8 mouse cellular contexts compared by ENCODE assay signal in the genomic region with DNA sequence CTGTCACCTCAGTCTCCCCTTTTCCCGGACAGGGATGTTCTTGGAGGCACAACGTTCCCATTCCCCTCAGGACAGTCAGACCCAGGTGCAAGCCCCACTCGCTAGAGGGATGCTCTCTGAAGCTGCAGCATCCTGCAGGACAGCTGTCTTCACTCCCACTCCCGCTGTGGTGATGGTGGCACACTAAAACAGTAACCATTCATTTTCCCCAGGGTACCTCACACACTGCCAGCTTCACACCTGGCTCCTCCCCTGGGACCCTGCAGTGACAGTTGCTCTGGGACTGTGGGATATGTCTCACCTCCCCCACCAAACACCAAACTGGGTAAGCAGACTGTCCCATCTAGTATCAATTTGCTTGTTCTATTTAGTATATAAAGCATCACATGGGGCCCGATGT. TPM values are rescaled to one million over a fixed set of nuclear protein-coding genes. Genes with fewer than 3 reads are reported as not detected.
DNase-seq lines count a peak whose midpoint lies in the region; ATAC-seq lines count a peak whose summit lies in the region.
"Had no signal": no experiment of that assay in that cellular context is flagged by ENCODE, and none has a peak within 500 bp of the region (broad histone marks: within the 10 kb centered on the region; RNA-seq: fewer than 3 reads in every experiment).

No protein-coding gene starts in this region.

- intact Hi-C loops in left cerebral cortex, postnatal 25 days (cut with DNase I) = loop anchor here (2.0 to 10.0 kb wide), 2 partner anchors 51 to 283 kb away; a partner anchor contains a TSS

- H3K4me2 ChIP-seq in limb, embryonic 13.5 days (replicated peaks) = peak overlapping the region; percentile 85
- peak overlapping the region; percentile 90 for H3K4me2 ChIP-seq in stomach, embryonic 16.5 days (ENCODE audit: low read depth, low read length)

- H3K27ac ChIP-seq in forebrain, embryonic 10.5 days = peak overlapping the region; percentile 92
- H3K27ac ChIP-seq in limb, embryonic 13.5 days = no peak overlapping the region; the same call in 1 of the 2 replicates
- H3K27ac ChIP-seq in stomach, embryonic 16.5 days (ENCODE audit: low read length) = no peak overlapping the region

- no peak for ATAC-seq in limb, embryonic 13.5 days (ENCODE audit: low FRiP score, low read depth)
- ATAC-seq in stomach, embryonic 16.5 days (ENCODE audit: insufficient read depth, low FRiP score) = no peak

- H3K4me3 ChIP-seq in forebrain, embryonic 10.5 days = peak overlapping the region; percentile 79
- peak overlapping the region; percentile 66 for H3K4me3 ChIP-seq in limb, embryonic 13.5 days
- H3K4me3 ChIP-seq in stomach, embryonic 16.5 days (replicated peaks; ENCODE audit: low read length) = peak overlapping the region; percentile 73

- peak overlapping the region; percentile 78 for H3K9ac ChIP-seq in limb, embryonic 13.5 days
- H3K9ac ChIP-seq in stomach, embryonic 16.5 days (ENCODE audit: low read length) = peak overlapping the region; percentile 78

- peak; percentile 44 to 69 for DNase-seq in spleen, postnatal 4 days (ENCODE audit: low spot score in 2 of 2)
- no peak for DNase-seq in spleen, postnatal 14 days (ENCODE audit: low spot score in 2 of 2)
- no peak for DNase-seq in forebrain, embryonic 10.5 days (ENCODE audit: extremely low spot score, low spot score)
- no peak for DNase-seq in layer of hippocampus, adult 11-12 months (ENCODE audit: low spot score)
- DNase-seq in left cerebral cortex, postnatal 25 days (ENCODE audit: low spot score in 2 of 2) = no peak

- peaks cover 74% of the 10 kb centered on the region for H3K36me3 ChIP-seq in forebrain, embryonic 10.5 days (replicated peaks)
- peaks cover 47% of the 10 kb centered on the region for H3K36me3 ChIP-seq in limb, embryonic 13.5 days
- peaks cover 17% of the 10 kb centered on the region; the same call in 1 of the 2 replicates for H3K36me3 ChIP-seq in stomach, embryonic 16.5 days (ENCODE audit: control insufficient read depth, insufficient read depth, low read length)

- H3K9me3 ChIP-seq in forebrain, embryonic 10.5 days = peaks cover 9% of the 10 kb centered on the region; the same call in 1 of the 2 replicates
- H3K9me3 ChIP-seq in limb, embryonic 13.5 days = peaks cover 5% of the 10 kb centered on the region; the same call in 1 of the 2 replicates
- H3K9me3 ChIP-seq in stomach, embryonic 16.5 days (replicated peaks; ENCODE audit: control insufficient read depth, low read length) = 0 out of 2 replicates have a peak, but pooled peaks cover 4% of the 10 kb centered on the region

- no peaks in the 10 kb centered on the region for H3K27me3 ChIP-seq in forebrain, embryonic 10.5 days (ENCODE audit: poor library complexity, severe bottlenecking)
- no peaks in the 10 kb centered on the region for H3K27me3 ChIP-seq in limb, embryonic 13.5 days
- H3K27me3 ChIP-seq in stomach, embryonic 16.5 days (ENCODE audit: control insufficient read depth, insufficient read depth, low read length) = no peaks in the 10 kb centered on the region

- 52% methylated on average over 5 of the region's 5 CpGs for WGBS in forebrain, embryonic 10.5 days
- 27% methylated on average over 5 of the region's 5 CpGs for WGBS in limb, embryonic 13.5 days
- 14% methylated on average over 5 of the region's 5 CpGs for WGBS in stomach, embryonic 16.5 days

- peaks cover 25% of the 10 kb centered on the region for H3K4me1 ChIP-seq in forebrain, embryonic 10.5 days
- peaks cover 17% of the 10 kb centered on the region for H3K4me1 ChIP-seq in limb, embryonic 13.5 days
- peaks cover 10% of the 10 kb centered on the region for H3K4me1 ChIP-seq in stomach, embryonic 16.5 days (ENCODE audit: control insufficient read depth, insufficient read depth, low read length)

RNA-seq across cellular contexts. Expression of a gene that starts 0.9 kb away (rescaled TPM):
- polyA plus RNA-seq in forebrain, embryonic 10.5 days (2016; fragmentation: Nextera tagmentation; extraction: Ambion mirVana) = 190 and 195 TPM in 2 replicates
- polyA plus RNA-seq in limb, embryonic 13.5 days (2015; fragmentation: Nextera tagmentation; extraction: Ambion mirVana) = 101 and 105 TPM in 2 replicates
- 70.3 and 72.8 TPM in 2 replicates for polyA plus RNA-seq in stomach, embryonic 16.5 days (2015; fragmentation: Nextera tagmentation; extraction: Ambion mirVana)
- total RNA-seq in left cerebral cortex, postnatal 25 days (2021) = 1 to 10 TPM; 5.7 to 6.0 TPM

RNA-seq across cellular contexts. Expression of a gene that starts 6.0 kb away (rescaled TPM):
- 74.6 and 76.2 TPM in 2 replicates for polyA plus RNA-seq in forebrain, embryonic 10.5 days (2016; fragmentation: Nextera tagmentation; extraction: Ambion mirVana)
- polyA plus RNA-seq in limb, embryonic 13.5 days (2015; fragmentation: Nextera tagmentation; extraction: Ambion mirVana) = 70.5 and 72.4 TPM in 2 replicates
- polyA plus RNA-seq in stomach, embryonic 16.5 days (2015; fragmentation: Nextera tagmentation; extraction: Ambion mirVana) = 62.0 and 68.6 TPM in 2 replicates
- 10 to 100 TPM; 64.6 to 68.6 TPM for total RNA-seq in left cerebral cortex, postnatal 25 days (2021)

RNA-seq across cellular contexts. Expression of a gene that starts 15.9 kb away (rescaled TPM):
- polyA plus RNA-seq in forebrain, embryonic 10.5 days (2016; fragmentation: Nextera tagmentation; extraction: Ambion mirVana) = not detected in 2 replicates
- polyA plus RNA-seq in limb, embryonic 13.5 days (2015; fragmentation: Nextera tagmentation; extraction: Ambion mirVana) = 0.19 and 0.25 TPM in 2 replicates
- 0.52 and 0.76 TPM in 2 replicates for polyA plus RNA-seq in stomach, embryonic 16.5 days (2015; fragmentation: Nextera tagmentation; extraction: Ambion mirVana)
- total RNA-seq in left cerebral cortex, postnatal 25 days (2021) = under 1 TPM in 1 of 2 experiments, not detected in 1; 0.11 TPM
- total RNA-seq: common myeloid progenitor, adult 5-6 weeks had no signal

RNA-seq across cellular contexts. Expression of a gene that starts 23.3 kb away (rescaled TPM):
- polyA plus RNA-seq in forebrain, embryonic 10.5 days (2016; fragmentation: Nextera tagmentation; extraction: Ambion mirVana) = 0.06 and 0.12 TPM in 2 replicates
- polyA plus RNA-seq in limb, embryonic 13.5 days (2015; fragmentation: Nextera tagmentation; extraction: Ambion mirVana) = 0.08 and 0.10 TPM in 2 replicates
- 0.41 and 1.8 TPM in 2 replicates for polyA plus RNA-seq in stomach, embryonic 16.5 days (2015; fragmentation: Nextera tagmentation; extraction: Ambion mirVana)
- total RNA-seq in left cerebral cortex, postnatal 25 days (2021) = not detected
- total RNA-seq: common myeloid progenitor, adult 5-6 weeks had no signal

RNA-seq across cellular contexts. Expression of a gene that starts 24.5 kb away (rescaled TPM):
- polyA plus RNA-seq in forebrain, embryonic 10.5 days (2016; fragmentation: Nextera tagmentation; extraction: Ambion mirVana) = 0.29 and 0.48 TPM in 2 replicates
- polyA plus RNA-seq in limb, embryonic 13.5 days (2015; fragmentation: Nextera tagmentation; extraction: Ambion mirVana) = 1.0 and 1.3 TPM in 2 replicates
- 3.7 and 5.4 TPM in 2 replicates for polyA plus RNA-seq in stomach, embryonic 16.5 days (2015; fragmentation: Nextera tagmentation; extraction: Ambion mirVana)
- under 1 TPM in 1 of 2 experiments, not detected in 1; 0.21 TPM for total RNA-seq in left cerebral cortex, postnatal 25 days (2021)

Comparison
In these comparisons a context has a peak if more than half of its experiments do, and no peak if none do; other contexts are left out.
1. DNase-seq: peak in spleen, postnatal 4 days (2 of 2); none in spleen, postnatal 14 days (0 of 2), forebrain, embryonic 10.5 days (single experiment), layer of hippocampus, adult 11-12 months (single experiment) and left cerebral cortex, postnatal 25 days (0 of 2).
2. Peak in every context shown above with its lines, with median percentiles within 50 percentile points of each other: H3K4me3 ChIP-seq.